Mouse (Mus musculus) brain, embryonic 18.5 days (tissue): Measurements from ENCODE around the gene Olfr586.

ENCODE experiments used
- DNase-seq: peaks from one replicate; pipeline ENCODE4 v3.0.0-alpha.2; 2012; ENCODE audit warnings: low read depth, low spot score

Gene Olfr586

GRCm38 (mm10) chr7:103125538-103125937 is at the start of gene Olfr586:
Gene Olfr586 (minus strand): TSS chr7:103125638.
- no peak for DNase-seq

GRCm38 (mm10) chr7:103169697-103170096 is 44.3 kb upstream of the Olfr586 start:
- no peak for DNase-seq

- DNase-seq = no peak
Measured at GRCm38 (mm10) chr7:103156256-103156655, 30.8 kb upstream of the Olfr586 start, which contains the start of gene Olfr589. Gene Olfr589 (minus strand): TSS chr7:103156356.

GRCm38 (mm10) chr7:103140579-103140978 is 15.1 kb upstream of the Olfr586 start, which contains the start of gene Olfr588-ps1:
Gene Olfr588-ps1 (plus strand): TSS chr7:103140879.
- DNase-seq = no peak

GRCm38 (mm10) chr7:103119406-103119805 is 6.0 kb downstream of the Olfr586 start:
- DNase-seq = no peak

- no peak for DNase-seq
Measured at GRCm38 (mm10) chr7:103097420-103097819, 28.0 kb downstream of the Olfr586 start, which contains the start of gene Olfr585. Gene Olfr585 (plus strand): TSS chr7:103097720.

- no peak for DNase-seq
Measured at GRCm38 (mm10) chr7:103081585-103081984, 43.9 kb downstream of the Olfr586 start, which contains the start of gene Olfr584. Gene Olfr584 (plus strand): TSS chr7:103081885.
